7 mouse cellular contexts compared by ENCODE assay signal in genomic region chr15:102073559-102074069, GRCm38 (mm10). TPM values are rescaled to one million over a fixed set of nuclear protein-coding genes. Genes with fewer than 3 reads are reported as not detected.
DNase-seq lines count a peak whose midpoint lies in the region; ATAC-seq and TF ChIP-seq lines count a peak whose summit lies in the region.

Eif4b (plus strand) TSS chr15:102073773.

- TF ChIP-seq CTCF in intestine, postnatal 0 days (IDR thresholded peaks at IDR 0.05; ENCODE audit: low read depth), result peak; percentile 47
- no peak for TF ChIP-seq CTCF in small intestine, adult 2 months (IDR thresholded peaks at IDR 0.05; ENCODE audit: extremely low read depth, insufficient read length, insufficient replicate concordance, low read depth, low read length)

- DNase-seq in adrenal gland, postnatal 10 days, result peak; percentile 99
- peak; percentile 100 for DNase-seq in embryonic facial prominence, embryonic 10.5 days (ENCODE audit: low spot score)
- peak; percentile 70 for DNase-seq in gonadal fat pad, adult 2 months (ENCODE audit: low read depth)
- DNase-seq in left cerebral cortex, postnatal 4 days, result peak; percentile 100

- peak; percentile 93 for ATAC-seq in intestine, postnatal 0 days
- ATAC-seq in midbrain, embryonic 12.5 days (ENCODE audit: low FRiP score, low read depth), result peak; percentile 93

- H3K36me3 ChIP-seq in embryonic facial prominence, embryonic 10.5 days (replicated peaks), result peaks cover 14% of the 10 kb centered on the region
- no peaks in the 10 kb centered on the region for H3K36me3 ChIP-seq in intestine, postnatal 0 days (ENCODE audit: control insufficient read depth, insufficient read depth)
- no peaks in the 10 kb centered on the region for H3K36me3 ChIP-seq in midbrain, embryonic 12.5 days
- H3K36me3 ChIP-seq in small intestine, adult 2 months (ENCODE audit: control insufficient read depth, insufficient read depth, low read length), result no peaks in the 10 kb centered on the region

- no peaks in the 10 kb centered on the region for H3K9me3 ChIP-seq in embryonic facial prominence, embryonic 10.5 days
- no peaks in the 10 kb centered on the region for H3K9me3 ChIP-seq in intestine, postnatal 0 days (ENCODE audit: control insufficient read depth)
- H3K9me3 ChIP-seq in midbrain, embryonic 12.5 days, result no peaks in the 10 kb centered on the region

- H3K4me2 ChIP-seq in intestine, postnatal 0 days (replicated peaks; ENCODE audit: low read depth), result peak within 1 kb of the TSS; percentile 75
- H3K4me2 ChIP-seq in midbrain, embryonic 12.5 days (replicated peaks), result peak within 1 kb of the TSS; percentile 89

- peak within 1 kb of the TSS; percentile 78 for H3K9ac ChIP-seq in intestine, postnatal 0 days (ENCODE audit: low read depth, low read length)
- H3K9ac ChIP-seq in midbrain, embryonic 12.5 days (replicated peaks), result peak within 1 kb of the TSS; percentile 97

- under 1% methylated on average over 58 of the region's 58 CpGs for WGBS in embryonic facial prominence, embryonic 10.5 days
- WGBS in intestine, postnatal 0 days, result under 1% methylated on average over 57 of the region's 58 CpGs
- under 1% methylated on average over 58 of the region's 58 CpGs for WGBS in midbrain, embryonic 12.5 days
- under 1% methylated on average over 58 of the region's 58 CpGs for whole genome bisulfite sequencing in small intestine, adult 2 months

- intact Hi-C loops in left cerebral cortex, postnatal 4 days (cut with DNase I), result no loop called here

- H3K4me1 ChIP-seq in embryonic facial prominence, embryonic 10.5 days, result peaks cover 19% of the 10 kb centered on the region
- no peaks in the 10 kb centered on the region for H3K4me1 ChIP-seq in intestine, postnatal 0 days (replicated peaks; ENCODE audit: control insufficient read depth, insufficient read depth, low read length)
- H3K4me1 ChIP-seq in midbrain, embryonic 12.5 days, result peaks cover 21% of the 10 kb centered on the region
- peaks cover 2% of the 10 kb centered on the region; the same call in 1 of the 2 replicates for H3K4me1 ChIP-seq in small intestine, adult 2 months (ENCODE audit: control insufficient read depth, insufficient read depth, insufficient read length, low read length)

- H3K4me3 ChIP-seq in embryonic facial prominence, embryonic 10.5 days, result peak within 1 kb of the TSS; percentile 96
- peak within 1 kb of the TSS; percentile 79 for H3K4me3 ChIP-seq in intestine, postnatal 0 days (ENCODE audit: low read depth, low read length)
- H3K4me3 ChIP-seq in midbrain, embryonic 12.5 days, result peak within 1 kb of the TSS; percentile 96
- peak within 1 kb of the TSS; percentile 70 for H3K4me3 ChIP-seq in small intestine, adult 2 months (ENCODE audit: low read depth, low read length)

- H3K27ac ChIP-seq in embryonic facial prominence, embryonic 10.5 days (replicated peaks), result peak within 1 kb of the TSS; percentile 99
- H3K27ac ChIP-seq in intestine, postnatal 0 days (ENCODE audit: low read depth, low read length), result peak within 1 kb of the TSS; percentile 95
- peak within 1 kb of the TSS; percentile 96 for H3K27ac ChIP-seq in midbrain, embryonic 12.5 days (replicated peaks)
- H3K27ac ChIP-seq in small intestine, adult 2 months (ENCODE audit: insufficient read depth, low read depth, low read length), result peak within 1 kb of the TSS; percentile 81

- no peak; the same call in 1 of the 2 replicates for TF ChIP-seq POLR2A in small intestine, adult 2 months (IDR thresholded peaks at IDR 0.05; ENCODE audit: low read depth, low read length)

- no peaks in the 10 kb centered on the region for H3K27me3 ChIP-seq in embryonic facial prominence, embryonic 10.5 days (replicated peaks; ENCODE audit: low read depth, poor library complexity, severe bottlenecking)
- no peaks in the 10 kb centered on the region for H3K27me3 ChIP-seq in intestine, postnatal 0 days (replicated peaks; ENCODE audit: control insufficient read depth, insufficient read depth, low read length)
- H3K27me3 ChIP-seq in midbrain, embryonic 12.5 days, result peaks cover 8% of the 10 kb centered on the region; the same call in 1 of the 2 replicates
- no peaks in the 10 kb centered on the region for H3K27me3 ChIP-seq in small intestine, adult 2 months (ENCODE audit: control insufficient read depth, insufficient read depth, low read length)

RNA-seq across cellular contexts. Expression of gene Eif4b, which starts in this region (rescaled TPM):
- total RNA-seq in adrenal gland, postnatal 10 days (2021), result 100 to 1,000 TPM; 248 to 266 TPM
- polyA plus RNA-seq in embryonic facial prominence, embryonic 10.5 days (2016; fragmentation: Nextera tagmentation; extraction: Ambion mirVana), result 133 and 136 TPM in 2 replicates
- polyA plus RNA-seq in gonadal fat pad, adult 2 months (2012; rRNA removed), result 72.3 and 133 TPM in 2 replicates
- 47.8 and 53.0 TPM in 2 replicates for polyA plus RNA-seq in intestine, postnatal 0 days (2015; fragmentation: Nextera tagmentation; extraction: Ambion mirVana)
- total RNA-seq in left cerebral cortex, postnatal 4 days (2021), result 100 to 1,000 TPM; 206 to 211 TPM
- polyA plus RNA-seq in midbrain, embryonic 12.5 days (2016; fragmentation: Nextera tagmentation; extraction: Ambion mirVana), result 98.7 and 100 TPM in 2 replicates
- polyA plus RNA-seq in small intestine, adult 2 months (2012; rRNA removed), result 22.7 and 54.7 TPM in 2 replicates

Comparison
In these comparisons a context has a peak if more than half of its experiments do, and no peak if none do; other contexts are left out.
1. Peak in every context shown above with its lines: DNase-seq, ATAC-seq, H3K4me3 ChIP-seq and H3K27ac ChIP-seq.